Mouse (Mus musculus) small intestine, adult 2 months (tissue): Measurements from ENCODE around the gene Zfp445.

Experiments used
- CTCF ChIP-seq: fragments of 200-500 bp; IDR thresholded peaks from 2 replicates; pipeline ENCODE4 v1.5.1; 2012; ENCODE audit warnings: low read depth, mild to moderate bottlenecking, control low read depth, inconsistent platforms, low read length, moderate library complexity, mixed read lengths; ENCODE audit not compliant: insufficient replicate concordance, insufficient read length; ENCODE audit errors: extremely low read depth
- POLR2A ChIP-seq: fragments of 200-500 bp; IDR thresholded peaks from 2 replicates; pipeline ENCODE4 v1.6.1; 2012; ENCODE audit warnings: low read depth, mild to moderate bottlenecking, control low read depth, inconsistent platforms, low read length, moderate library complexity

- TF ChIP-seq CTCF, result no peak
- no peak for TF ChIP-seq POLR2A
Observed at GRCm38 (mm10) chr9:122872595-122872994, 6.8 kb upstream of the Zfp445 start.
